Mouse (Mus musculus): ENCODE data around the gene Mfsd8.

Gene Mfsd8

GRCm38 (mm10) chr3:40846473-40846956 lies at the start of gene Mfsd8:
TSS of gene Mfsd8 (minus strand) at chr3:40846886.
- WGBS: under 1% methylated on average over 39 of the region's 39 CpGs

DNA sequence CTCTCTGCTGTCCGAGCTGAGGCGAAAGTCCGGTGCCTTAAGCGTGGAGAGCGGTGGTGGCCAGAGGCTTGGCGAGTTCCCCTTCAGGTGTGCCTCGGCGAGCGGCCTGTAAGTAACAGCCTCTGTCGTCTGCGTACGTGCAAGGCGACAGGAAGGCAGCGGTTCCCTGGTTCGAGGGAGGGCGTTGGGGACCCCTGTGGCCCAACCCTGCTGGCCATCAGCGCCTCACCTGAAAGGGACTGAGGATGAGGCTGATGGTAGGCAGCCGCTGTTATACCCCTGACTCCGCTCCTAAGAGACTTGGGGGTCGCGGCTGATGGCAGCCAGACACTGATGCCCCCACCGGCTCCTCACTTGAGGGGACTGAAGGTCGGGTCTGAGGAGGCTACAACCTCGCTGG lies 47.6 kb upstream of the Mfsd8 start:
- WGBS: 2% methylated on average over 19 of the region's 24 CpGs

- WGBS: under 1% methylated on average over 38 of the region's 38 CpGs
Measured at GRCm38 (mm10) chr3:40893816-40894258, 47.2 kb upstream of the Mfsd8 start.

DNA sequence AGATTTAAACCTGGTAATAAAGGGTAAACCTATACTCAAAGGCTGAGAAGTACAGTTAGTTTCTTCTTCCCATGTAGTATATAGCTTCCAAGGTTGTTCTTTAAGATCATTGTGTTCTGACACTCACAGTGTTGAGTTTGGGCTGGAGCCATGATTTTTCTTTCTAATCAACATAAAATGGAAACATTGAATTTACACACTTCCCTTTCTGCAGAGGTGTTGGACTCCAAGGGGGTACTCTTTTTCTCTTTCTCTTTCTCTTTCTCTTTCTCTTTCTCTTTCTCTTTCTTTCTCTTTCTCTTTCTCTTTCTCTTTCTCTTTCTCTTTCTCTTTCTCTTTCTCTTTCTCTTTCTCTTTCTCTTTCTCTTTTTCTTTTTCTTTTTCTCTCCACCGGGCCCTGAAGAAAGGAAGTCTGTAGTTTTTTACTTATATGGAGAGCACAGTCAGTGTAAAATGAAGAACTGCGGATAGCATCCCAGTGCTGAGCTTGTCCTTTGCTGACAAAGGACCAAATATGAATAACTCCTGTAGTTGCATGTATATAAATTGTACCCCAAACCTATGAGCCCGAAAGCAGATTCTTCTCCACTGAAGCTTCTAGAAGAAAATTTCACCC lies 6.5 kb upstream of the Mfsd8 start:
- 88% methylated on average over 3 of the region's 3 CpGs for WGBS

DNA sequence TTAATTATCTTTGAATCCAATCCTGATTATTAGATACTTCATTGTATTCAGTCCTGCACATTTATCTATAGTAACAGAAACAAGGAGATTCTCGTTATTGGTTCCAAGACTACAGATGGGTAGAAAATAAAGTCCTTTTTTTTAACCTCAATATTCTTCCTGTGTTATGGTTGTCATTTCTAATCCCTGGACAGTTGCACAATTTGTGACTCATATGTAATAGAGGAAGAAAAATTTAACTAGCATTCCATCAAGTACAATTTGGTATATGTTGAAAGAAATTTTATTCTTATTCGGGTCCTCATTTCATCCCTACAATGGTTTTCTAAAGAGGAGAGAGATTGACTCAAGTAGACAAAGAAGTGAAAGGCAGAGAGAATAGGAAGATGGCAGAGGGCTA lies 1.2 kb upstream of the Mfsd8 start:
- WGBS: 76% methylated on average over 2 of the region's 2 CpGs

DNA sequence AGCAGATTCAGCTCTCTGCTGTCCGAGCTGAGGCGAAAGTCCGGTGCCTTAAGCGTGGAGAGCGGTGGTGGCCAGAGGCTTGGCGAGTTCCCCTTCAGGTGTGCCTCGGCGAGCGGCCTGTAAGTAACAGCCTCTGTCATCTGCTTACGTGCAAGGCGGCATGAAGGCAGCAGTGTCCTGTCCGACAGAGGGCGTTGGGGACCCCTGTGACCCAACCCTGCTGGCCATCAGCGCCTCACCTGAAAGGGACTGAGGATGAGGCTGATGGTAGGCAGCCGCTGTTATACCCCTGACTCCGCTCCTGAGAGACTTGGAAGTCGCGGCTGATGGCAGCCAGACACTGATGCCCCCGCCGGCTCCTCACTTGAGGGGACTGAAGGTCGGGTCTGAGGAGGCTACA lies 332 bp upstream of the Mfsd8 start:
- under 1% methylated on average over 17 of the region's 21 CpGs for WGBS

DNA sequence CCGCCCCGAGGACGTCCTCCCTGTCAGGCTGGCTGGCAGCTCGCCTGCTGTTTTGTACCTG lies 101 bp upstream of the Mfsd8 start, which contains the start of gene Abhd18:
Gene Abhd18 (plus strand): TSS at position 14 of the 61 bp plus-strand sequence.
- 0% methylated on average over 3 of the region's 4 CpGs for WGBS

DNA sequence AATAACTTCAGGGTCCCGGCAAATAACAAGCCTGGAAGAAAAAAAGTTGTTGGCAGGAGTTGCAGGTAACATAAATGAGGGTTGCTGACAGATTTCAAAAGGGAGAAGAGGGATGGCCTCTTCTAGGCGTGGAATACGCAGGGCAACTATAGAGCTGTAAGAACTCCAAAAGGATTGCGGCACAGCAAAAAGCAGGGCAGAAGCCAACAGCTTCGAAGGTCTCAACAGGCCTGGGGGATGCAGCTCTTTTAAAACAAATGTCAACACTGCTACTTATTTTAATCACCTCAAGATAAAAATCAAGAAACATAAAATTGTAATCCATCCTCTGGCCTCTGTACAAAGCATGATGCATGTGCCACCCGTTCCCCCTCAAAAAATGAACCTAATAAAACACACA lies 1.2 kb downstream of the Mfsd8 start:
- 37% methylated on average over 6 of the region's 6 CpGs for WGBS

- WGBS: 59% methylated on average over 2 of the region's 2 CpGs
Measured at GRCm38 (mm10) chr3:40813275-40813674, 33.4 kb downstream of the Mfsd8 start.

DNA sequence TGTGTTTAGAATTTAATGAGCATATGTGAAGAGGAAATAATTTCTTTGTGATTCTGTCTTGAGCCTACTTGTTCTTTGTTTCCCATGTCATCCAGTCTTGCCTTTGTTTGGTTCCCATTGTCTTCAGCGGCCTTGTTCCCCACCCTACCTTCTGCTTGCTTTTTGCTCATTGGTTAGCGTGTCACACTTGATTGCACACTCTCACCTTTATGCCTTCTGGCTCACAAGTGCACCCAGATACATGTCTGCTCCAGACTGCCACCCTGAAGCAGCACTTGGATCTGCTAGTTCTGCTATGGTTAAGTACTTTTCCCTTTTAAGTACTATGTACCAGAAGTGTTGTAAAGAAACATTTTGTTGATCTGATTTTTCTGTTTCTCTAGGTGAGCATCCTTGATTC lies 36.8 kb downstream of the Mfsd8 start:
- 71% methylated on average over 2 of the region's 2 CpGs for WGBS

DNA sequence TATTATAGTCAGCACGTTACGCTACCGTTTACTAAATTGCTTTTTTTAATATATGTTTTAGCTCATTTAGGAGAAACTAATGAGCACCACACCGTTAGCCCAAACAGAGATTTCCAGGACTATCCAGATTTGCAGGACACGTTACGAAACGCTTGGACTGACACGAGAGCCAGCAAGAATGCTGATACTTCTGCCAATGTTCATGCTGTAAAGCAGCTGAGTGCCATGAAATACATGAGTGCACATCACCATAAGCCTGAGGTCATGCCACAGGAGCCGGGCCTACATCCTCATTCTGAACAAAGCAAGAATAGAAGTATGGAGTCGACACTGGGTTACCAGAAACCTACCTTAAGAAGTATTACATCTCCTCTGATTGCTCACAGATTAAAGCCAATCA lies 38.0 kb downstream of the Mfsd8 start:
- 89% methylated on average over 10 of the region's 10 CpGs for WGBS

DNA sequence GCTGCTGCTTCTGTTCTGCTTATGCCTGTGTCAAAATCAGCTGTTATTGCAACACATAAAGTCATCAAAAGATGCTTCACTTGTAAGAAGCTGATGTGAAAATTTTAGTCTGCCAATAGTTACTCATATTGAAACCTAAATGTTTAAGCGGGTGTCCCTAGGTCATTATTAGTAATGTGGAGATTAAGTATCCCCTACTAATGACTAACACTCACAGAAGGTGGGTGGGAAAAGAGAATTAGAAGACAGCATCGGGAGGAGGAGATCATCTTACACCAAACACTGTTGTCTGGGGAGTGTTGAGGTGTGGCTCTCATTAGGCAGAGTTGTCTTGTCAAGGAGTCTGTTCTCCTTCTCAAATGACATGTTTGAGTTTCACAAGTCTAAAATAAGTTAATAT lies 39.8 kb downstream of the Mfsd8 start:
- WGBS: 67% methylated on average over 2 of the region's 2 CpGs

GRCm38 (mm10) chr3:40800373-40800823 lies 46.3 kb downstream of the Mfsd8 start:
- WGBS: under 1% methylated on average over 37 of the region's 37 CpGs

DNA sequence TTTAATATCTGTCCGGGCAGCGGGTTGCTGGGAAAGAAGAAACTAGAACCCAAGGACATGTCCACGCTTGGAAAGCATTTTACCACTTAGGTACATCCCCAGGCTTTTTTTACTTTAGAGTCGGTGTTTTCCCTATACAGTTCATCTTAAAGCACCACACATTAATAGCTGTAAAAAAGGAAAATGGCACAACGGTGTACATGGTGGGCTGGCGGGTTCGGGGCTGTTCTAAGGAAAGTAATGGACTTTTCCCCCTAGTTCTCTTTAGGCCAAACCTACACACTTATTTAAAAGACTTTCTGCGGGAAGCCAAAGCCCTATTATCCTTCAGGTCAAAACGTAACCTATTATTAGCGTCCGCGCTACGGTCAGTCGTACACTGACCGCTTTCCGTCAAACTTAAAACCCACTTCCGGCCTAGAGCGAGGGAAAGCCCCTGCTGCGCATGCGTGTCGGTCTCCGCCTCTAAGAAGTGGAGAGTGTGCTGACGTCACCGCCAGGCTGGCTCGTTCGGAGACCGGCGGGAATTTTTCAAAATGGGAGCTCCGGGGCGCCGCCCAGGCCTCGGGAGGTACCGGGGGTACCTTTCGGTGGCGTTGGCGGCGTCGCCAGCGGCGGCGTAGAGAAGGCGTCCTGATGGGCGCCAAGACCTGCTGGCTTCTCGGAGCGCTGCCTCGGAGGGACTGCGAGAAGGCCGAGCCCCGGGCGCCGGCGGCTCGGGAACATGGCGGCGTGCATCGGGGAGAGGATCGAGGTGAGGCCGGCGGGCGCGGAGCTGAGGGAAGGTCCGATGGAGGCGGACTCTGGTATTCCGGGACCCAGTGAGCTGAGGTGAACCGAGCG lies 46.9 kb downstream of the Mfsd8 start, which contains the start of gene Plk4:
Gene Plk4 (plus strand): TSS at position 490 of the 843 bp plus-strand sequence.
- WGBS: 2% methylated on average over 66 of the region's 66 CpGs

GRCm38 (mm10) chr3:40798500-40798899 lies 48.2 kb downstream of the Mfsd8 start:
- WGBS: 32% methylated on average over 7 of the region's 7 CpGs

DNA sequence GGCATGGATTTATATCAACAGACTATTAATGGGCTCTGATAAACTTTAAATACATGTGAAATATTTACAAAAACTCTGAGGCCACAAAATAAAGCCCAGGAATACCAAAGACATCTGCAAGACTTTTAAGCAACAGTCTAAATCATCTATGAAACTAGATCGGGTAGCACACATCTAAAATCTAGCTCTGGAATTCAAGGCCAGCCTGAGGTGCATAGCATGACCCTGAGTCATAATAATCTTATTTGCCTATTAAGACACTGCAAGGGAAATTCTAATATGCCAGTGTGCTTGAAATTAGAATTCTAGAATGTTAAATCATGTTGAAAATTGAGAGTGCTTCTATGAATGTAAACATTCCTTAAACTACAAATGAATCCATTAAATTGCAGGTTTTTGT lies 48.6 kb downstream of the Mfsd8 start:
- WGBS: 85% methylated on average over 1 of the region's 1 CpGs

- 59% methylated on average over 2 of the region's 2 CpGs for WGBS
Measured at GRCm38 (mm10) chr3:40793783-40794182, 52.9 kb downstream of the Mfsd8 start.

Data from cerebral cortex, adult 2 months (tissue).